Mouse (Mus musculus) testis, adult 2 months (tissue): ENCODE measurements around the gene Lama2.

Experiments used
- CTCF ChIP-seq: fragments of 200-500 bp; IDR thresholded peaks from 2 replicates; pipeline ENCODE4 v1.5.1; 2012; ENCODE audit warnings: low read depth, mild to moderate bottlenecking, inconsistent platforms, low read length, moderate library complexity; ENCODE audit not compliant: control insufficient read depth, insufficient read depth, insufficient replicate concordance
- POLR2A ChIP-seq: fragments of 200-500 bp; IDR thresholded peaks from 2 replicates; pipeline ENCODE4 v1.6.1; 2012; ENCODE audit warnings: low read depth, mild to moderate bottlenecking, inconsistent platforms, low read length, moderate library complexity; ENCODE audit not compliant: control insufficient read depth

- TF ChIP-seq CTCF (no peak), POLR2A (no peak)
These were observed 2.7 kb downstream of the Lama2 start for GRCm38 (mm10) chr10:27616641-27617415.
